ENCODE assay signal across 7 mouse cellular contexts in genomic region chr11:98408872-98409271, GRCm38 (mm10). TPM values are rescaled to one million over a fixed set of nuclear protein-coding genes. Genes with fewer than 3 reads are reported as not detected.
DNase-seq lines count a peak whose midpoint lies in the region; ATAC-seq and TF ChIP-seq lines count a peak whose summit lies in the region.

No protein-coding gene starts in this region.

- H3K27me3 ChIP-seq in midbrain, embryonic 11.5 days (ENCODE audit: control insufficient read depth, insufficient read depth, low read length), result peaks cover 9% of the 10 kb centered on the region
- H3K27me3 ChIP-seq in midbrain, embryonic 16.5 days (ENCODE audit: control insufficient read depth, insufficient read depth, low read depth, low read length), result peaks cover 22% of the 10 kb centered on the region
- H3K27me3 ChIP-seq in hindbrain, postnatal 0 days (ENCODE audit: insufficient read depth, low read length), result peaks cover 5% of the 10 kb centered on the region
- H3K27me3 ChIP-seq in stomach, postnatal 0 days (ENCODE audit: control insufficient read depth, insufficient read depth, low read length), result no peaks in the 10 kb centered on the region

- H3K36me3 ChIP-seq in midbrain, embryonic 11.5 days (ENCODE audit: control insufficient read depth, insufficient read depth, low read length), result no peaks in the 10 kb centered on the region
- no peaks in the 10 kb centered on the region for H3K36me3 ChIP-seq in midbrain, embryonic 16.5 days (ENCODE audit: control insufficient read depth, insufficient read depth, low read length)
- H3K36me3 ChIP-seq in hindbrain, postnatal 0 days (ENCODE audit: insufficient read depth, low read length), result no peaks in the 10 kb centered on the region
- no peaks in the 10 kb centered on the region for H3K36me3 ChIP-seq in stomach, postnatal 0 days (ENCODE audit: control insufficient read depth, insufficient read depth, low read length)

- no peak for TF ChIP-seq EP300 in stomach, postnatal 0 days (optimal IDR thresholded peaks at IDR 0.05)

- ATAC-seq in midbrain, embryonic 11.5 days (ENCODE audit: low FRiP score), result peak; percentile 13; the same call in 1 of the 2 replicates
- no peak for ATAC-seq in midbrain, embryonic 16.5 days
- ATAC-seq in hindbrain, postnatal 0 days, result no peak
- peak; percentile 55 for ATAC-seq in stomach, postnatal 0 days (ENCODE audit: low FRiP score, low TSS enrichment)

- peak overlapping the region; percentile 40 for H3K9ac ChIP-seq in midbrain, embryonic 11.5 days (ENCODE audit: low read length)
- H3K9ac ChIP-seq in midbrain, embryonic 16.5 days (ENCODE audit: low read depth, low read length), result no peak overlapping the region
- no peak overlapping the region for H3K9ac ChIP-seq in hindbrain, postnatal 0 days (replicated peaks; ENCODE audit: low read length)
- peak overlapping the region; percentile 50 for H3K9ac ChIP-seq in stomach, postnatal 0 days (ENCODE audit: low read length)

- H3K4me3 ChIP-seq in midbrain, embryonic 11.5 days (ENCODE audit: low read depth, low read length), result no peak overlapping the region
- no peak overlapping the region for H3K4me3 ChIP-seq in midbrain, embryonic 16.5 days (ENCODE audit: low read depth, low read length)
- no peak overlapping the region for H3K4me3 ChIP-seq in hindbrain, postnatal 0 days (ENCODE audit: low read length)
- 0 out of 2 replicates have a peak overlapping the region, but pooled peaks have one; percentile 2 for H3K4me3 ChIP-seq in stomach, postnatal 0 days (ENCODE audit: low read depth, low read length)

- peak overlapping the region; percentile 33 for H3K4me2 ChIP-seq in midbrain, embryonic 11.5 days
- H3K4me2 ChIP-seq in midbrain, embryonic 16.5 days (ENCODE audit: low read length), result no peak overlapping the region
- H3K4me2 ChIP-seq in hindbrain, postnatal 0 days (ENCODE audit: low read depth, low read length), result 0 out of 2 replicates have a peak overlapping the region, but pooled peaks have one; percentile 13
- peak overlapping the region; percentile 36 for H3K4me2 ChIP-seq in stomach, postnatal 0 days (replicated peaks; ENCODE audit: low read depth)

- no peak for DNase-seq in midbrain, embryonic 11.5 days (ENCODE audit: low spot score, missing footprints)
- no peak for DNase-seq in hindbrain, postnatal 0 days (ENCODE audit: low spot score)
- peak; percentile 92 to 93 for DNase-seq in kidney, postnatal 36 days
- peak; percentile 70 for DNase-seq in stomach, postnatal 0 days (ENCODE audit: low spot score)
- no peak for DNase-seq in gastrocnemius, adult 8-10 months (ENCODE audit: low spot score in 2 of 2)
- DNase-seq in adrenal gland, postnatal 10 days, result no peak

- H3K9me3 ChIP-seq in midbrain, embryonic 11.5 days (ENCODE audit: control insufficient read depth, low read length), result no peaks in the 10 kb centered on the region
- H3K9me3 ChIP-seq in midbrain, embryonic 16.5 days (replicated peaks; ENCODE audit: control insufficient read depth, low read length, poor library complexity, severe bottlenecking), result no peaks in the 10 kb centered on the region
- H3K9me3 ChIP-seq in hindbrain, postnatal 0 days (ENCODE audit: low read length), result no peaks in the 10 kb centered on the region
- no peaks in the 10 kb centered on the region for H3K9me3 ChIP-seq in stomach, postnatal 0 days (ENCODE audit: control insufficient read depth, low read length)

- WGBS in midbrain, embryonic 11.5 days, result 50% methylated on average over 8 of the region's 8 CpGs
- WGBS in midbrain, embryonic 16.5 days, result 55% methylated on average over 8 of the region's 8 CpGs
- WGBS in hindbrain, postnatal 0 days, result 38% methylated on average over 8 of the region's 8 CpGs
- 39% methylated on average over 8 of the region's 8 CpGs for WGBS in stomach, postnatal 0 days

- no peak for TF ChIP-seq CTCF in hindbrain, postnatal 0 days (IDR thresholded peaks at IDR 0.05; ENCODE audit: low read depth)
- TF ChIP-seq CTCF in stomach, postnatal 0 days (IDR thresholded peaks at IDR 0.05; ENCODE audit: low read depth), result no peak

- no peak overlapping the region for H3K27ac ChIP-seq in midbrain, embryonic 11.5 days (ENCODE audit: low read depth, low read length)
- H3K27ac ChIP-seq in midbrain, embryonic 16.5 days (ENCODE audit: low read length), result no peak overlapping the region
- H3K27ac ChIP-seq in hindbrain, postnatal 0 days, result peak overlapping the region; percentile 36; the same call in 1 of the 2 replicates
- H3K27ac ChIP-seq in stomach, postnatal 0 days (replicated peaks), result peak overlapping the region; percentile 76

- peaks cover 21% of the 10 kb centered on the region for H3K4me1 ChIP-seq in midbrain, embryonic 11.5 days (ENCODE audit: control insufficient read depth, insufficient read depth, low read length)
- H3K4me1 ChIP-seq in midbrain, embryonic 16.5 days (ENCODE audit: control insufficient read depth, insufficient read depth, low read length), result peaks cover 18% of the 10 kb centered on the region
- H3K4me1 ChIP-seq in hindbrain, postnatal 0 days (ENCODE audit: insufficient read depth, low read length), result no peaks in the 10 kb centered on the region
- peaks cover 4% of the 10 kb centered on the region; the same call in 1 of the 2 replicates for H3K4me1 ChIP-seq in stomach, postnatal 0 days (replicated peaks; ENCODE audit: control insufficient read depth, insufficient read depth)

RNA-seq across cellular contexts. Expression of gene Erbb2, which starts 3.4 kb away (rescaled TPM):
- polyA plus RNA-seq in midbrain, embryonic 11.5 days (2014; fragmentation: Nextera tagmentation; extraction: Ambion mirVana), result 14.8 TPM in 2 replicates
- 5.2 and 5.7 TPM in 2 replicates for polyA plus RNA-seq in midbrain, embryonic 16.5 days (2015; fragmentation: Nextera tagmentation; extraction: Ambion mirVana)
- total RNA-seq in hindbrain, postnatal 0 days (2014; rRNA removed), result 8.0 and 11.7 TPM in 2 replicates
- 4.9 and 5.1 TPM in 2 replicates for polyA plus RNA-seq in hindbrain, postnatal 0 days (2015; fragmentation: Nextera tagmentation; extraction: Ambion mirVana)
- polyA plus RNA-seq in stomach, postnatal 0 days (2015; fragmentation: Nextera tagmentation; extraction: Ambion mirVana), result 26.9 and 30.7 TPM in 2 replicates
- total RNA-seq in gastrocnemius, adult 8-10 months (2022), result 1 to 10 TPM; 1.3 to 1.5 (median 1.4) TPM
- total RNA-seq in adrenal gland, postnatal 10 days (2021), result 1 to 10 TPM; 6.0 to 7.6 TPM

RNA-seq across cellular contexts. Expression of gene Pgap3, which starts 8.6 kb away (rescaled TPM):
- 5.6 and 5.7 TPM in 2 replicates for polyA plus RNA-seq in midbrain, embryonic 11.5 days (2014; fragmentation: Nextera tagmentation; extraction: Ambion mirVana)
- 7.4 and 8.6 TPM in 2 replicates for polyA plus RNA-seq in midbrain, embryonic 16.5 days (2015; fragmentation: Nextera tagmentation; extraction: Ambion mirVana)
- 10.6 and 12.0 TPM in 2 replicates for total RNA-seq in hindbrain, postnatal 0 days (2014; rRNA removed)
- polyA plus RNA-seq in hindbrain, postnatal 0 days (2015; fragmentation: Nextera tagmentation; extraction: Ambion mirVana), result 7.8 and 9.2 TPM in 2 replicates
- 11.0 and 13.4 TPM in 2 replicates for polyA plus RNA-seq in stomach, postnatal 0 days (2015; fragmentation: Nextera tagmentation; extraction: Ambion mirVana)
- 1 to 10 TPM; 1.8 to 2.5 (median 2.2) TPM for total RNA-seq in gastrocnemius, adult 8-10 months (2022)
- total RNA-seq in adrenal gland, postnatal 10 days (2021), result 1 to 10 TPM; 4.9 to 6.8 TPM

RNA-seq across cellular contexts. Expression of gene Pnmt, which starts 22.6 kb away (rescaled TPM):
- not detected in 2 replicates for polyA plus RNA-seq in midbrain, embryonic 11.5 days (2014; fragmentation: Nextera tagmentation; extraction: Ambion mirVana)
- 1.5 and 1.7 TPM in 2 replicates for polyA plus RNA-seq in midbrain, embryonic 16.5 days (2015; fragmentation: Nextera tagmentation; extraction: Ambion mirVana)
- total RNA-seq in hindbrain, postnatal 0 days (2014; rRNA removed), result 1.2 and 5.4 TPM in 2 replicates
- polyA plus RNA-seq in hindbrain, postnatal 0 days (2015; fragmentation: Nextera tagmentation; extraction: Ambion mirVana), result 5.4 and 5.5 TPM in 2 replicates
- polyA plus RNA-seq in stomach, postnatal 0 days (2015; fragmentation: Nextera tagmentation; extraction: Ambion mirVana), result not detected in 2 replicates
- 1 to 10 TPM; 2.7 to 6.6 (median 3.8) TPM for total RNA-seq in gastrocnemius, adult 8-10 months (2022)
- 100 to 1,000 TPM; 442 to 819 TPM for total RNA-seq in adrenal gland, postnatal 10 days (2021)

RNA-seq across cellular contexts. Expression of gene Tcap, which starts 25.3 kb away (rescaled TPM):
- not detected in 2 replicates for polyA plus RNA-seq in midbrain, embryonic 11.5 days (2014; fragmentation: Nextera tagmentation; extraction: Ambion mirVana)
- 0.22 TPM in 1 of 2 replicates, not detected in the other for polyA plus RNA-seq in midbrain, embryonic 16.5 days (2015; fragmentation: Nextera tagmentation; extraction: Ambion mirVana)
- total RNA-seq in hindbrain, postnatal 0 days (2014; rRNA removed), result 0.26 and 4.4 TPM in 2 replicates
- polyA plus RNA-seq in hindbrain, postnatal 0 days (2015; fragmentation: Nextera tagmentation; extraction: Ambion mirVana), result not detected in 2 replicates
- 0.13 and 0.38 TPM in 2 replicates for polyA plus RNA-seq in stomach, postnatal 0 days (2015; fragmentation: Nextera tagmentation; extraction: Ambion mirVana)
- 1,000 to 10,000 TPM; 3,817 to 5,138 (median 4,616) TPM for total RNA-seq in gastrocnemius, adult 8-10 months (2022)
- total RNA-seq in adrenal gland, postnatal 10 days (2021), result 100 to 1,000 TPM in 1 of 2 experiments, 10 to 100 TPM in 1; 18.1 to 119 TPM

RNA-seq across cellular contexts. Expression of gene Mien1, which starts 29.9 kb away (rescaled TPM):
- polyA plus RNA-seq in midbrain, embryonic 11.5 days (2014; fragmentation: Nextera tagmentation; extraction: Ambion mirVana), result 145 and 158 TPM in 2 replicates
- polyA plus RNA-seq in midbrain, embryonic 16.5 days (2015; fragmentation: Nextera tagmentation; extraction: Ambion mirVana), result 252 TPM in 2 replicates
- 70.0 and 73.9 TPM in 2 replicates for total RNA-seq in hindbrain, postnatal 0 days (2014; rRNA removed)
- polyA plus RNA-seq in hindbrain, postnatal 0 days (2015; fragmentation: Nextera tagmentation; extraction: Ambion mirVana), result 259 and 264 TPM in 2 replicates
- polyA plus RNA-seq in stomach, postnatal 0 days (2015; fragmentation: Nextera tagmentation; extraction: Ambion mirVana), result 133 and 142 TPM in 2 replicates
- 10 to 100 TPM; 34.5 to 41.7 (median 37.7) TPM for total RNA-seq in gastrocnemius, adult 8-10 months (2022)
- total RNA-seq in adrenal gland, postnatal 10 days (2021), result 10 to 100 TPM; 58.0 to 62.5 TPM

Comparison
In these comparisons a context has a peak if more than half of its experiments do, and no peak if none do; other contexts are left out.
1. ATAC-seq: peak in midbrain, embryonic 11.5 days (single experiment) and stomach, postnatal 0 days (single experiment); none in midbrain, embryonic 16.5 days (single experiment) and hindbrain, postnatal 0 days (single experiment).
2. H3K9ac ChIP-seq: peak in midbrain, embryonic 11.5 days (single experiment) and stomach, postnatal 0 days (single experiment); none in midbrain, embryonic 16.5 days (single experiment) and hindbrain, postnatal 0 days (single experiment).
3. DNase-seq: peak in kidney, postnatal 36 days (2 of 2) and stomach, postnatal 0 days (single experiment); none in midbrain, embryonic 11.5 days (single experiment), hindbrain, postnatal 0 days (single experiment), gastrocnemius, adult 8-10 months (0 of 2) and adrenal gland, postnatal 10 days (single experiment).
4. H3K27ac ChIP-seq: peak in hindbrain, postnatal 0 days (single experiment) and stomach, postnatal 0 days (single experiment); none in midbrain, embryonic 11.5 days (single experiment) and midbrain, embryonic 16.5 days (single experiment).